Mouse (Mus musculus) ovary, adult 2 months (tissue): ENCODE data around the gene Osbpl2. TPM values are rescaled to one million over a fixed set of nuclear protein-coding genes. Genes with fewer than 3 reads are reported as not detected.

Experiments
- polyA plus RNA-seq: library from polyadenylated mRNA; depleted of rRNA; stranded (reverse); fragments of >200 nt; gene quantifications from 2 replicates; pipeline ENCODE4 v1.2.3, GENCODE M21; 2012; rRNA removed

The Osbpl2 gene
- 26.0 and 27.1 TPM in 2 replicates for polyA plus RNA-seq

GRCm38 (mm10) chr2:180118661-180119438 lies at the start of gene Osbpl2:
TSS of gene Osbpl2 (plus strand) at chr2:180119306.

GRCm38 (mm10) chr2:180070481-180071453 lies 48.3 kb upstream of the Osbpl2 start, which contains the start of gene Mtg2:
TSS of gene Mtg2 (plus strand) at chr2:180070588.

GRCm38 (mm10) chr2:180103978-180104658 lies 15.0 kb upstream of the Osbpl2 start, which contains the start of gene Hrh3:
TSS of gene Hrh3 (minus strand) at chr2:180104488.

GRCm38 (mm10) chr2:180170806-180171521 lies 51.9 kb downstream of the Osbpl2 start, which contains the start of gene Adrm1:
TSS of gene Adrm1 (plus strand) at chr2:180171485.

Other genes with a start within 250 kb of the Osbpl2 start
- 8.9 and 10.0 TPM in 2 replicates for gene Taf4, start 142.7 kb upstream of the Osbpl2 start, polyA plus RNA-seq
- gene Lsm14b, start 94.3 kb upstream of the Osbpl2 start, polyA plus RNA-seq, result 72.8 and 87.5 TPM in 2 replicates
- gene Psma7, start 76.9 kb upstream of the Osbpl2 start, polyA plus RNA-seq, result 185 and 236 TPM in 2 replicates
- 15.3 and 19.1 TPM in 2 replicates for gene Ss18l1, start 76.8 kb upstream of the Osbpl2 start, polyA plus RNA-seq
- gene Mtg2, start 48.7 kb upstream of the Osbpl2 start, polyA plus RNA-seq, result 17.6 and 19.6 TPM in 2 replicates
- 0.12 and 0.22 TPM in 2 replicates for gene Hrh3, start 14.8 kb upstream of the Osbpl2 start, polyA plus RNA-seq
- gene Adrm1, start 52.2 kb downstream of the Osbpl2 start, polyA plus RNA-seq, result 191 and 212 TPM in 2 replicates
- gene Lama5, start 106.6 kb downstream of the Osbpl2 start, polyA plus RNA-seq, result 87.5 and 100.0 TPM in 2 replicates
- gene Rps21, start 138.1 kb downstream of the Osbpl2 start, polyA plus RNA-seq, result 5,099 and 5,669 TPM in 2 replicates
- gene Cables2, start 154.2 kb downstream of the Osbpl2 start, polyA plus RNA-seq, result 40.1 and 49.2 TPM in 2 replicates
- 1.3 and 1.5 TPM in 2 replicates for gene Rbbp8nl, start 170.6 kb downstream of the Osbpl2 start, polyA plus RNA-seq
- gene Gata5, start 215.4 kb downstream of the Osbpl2 start, polyA plus RNA-seq, result 0.90 and 1.7 TPM in 2 replicates